Mouse (Mus musculus): ENCODE data around the gene Foxp4.

The Foxp4 gene

GRCm38 (mm10) chr17:47946111-47946510 lies 21.7 kb upstream of the Foxp4 start:
- TF ChIP-seq GATA4 (IDR thresholded peaks at IDR 0.05; ENCODE audit: insufficient replicate concordance, low read length) = no peak

GRCm38 (mm10) chr17:47943103-47943870 lies 18.8 kb upstream of the Foxp4 start:
- TF ChIP-seq GATA4 (IDR thresholded peaks at IDR 0.05; ENCODE audit: insufficient replicate concordance, low read length) = no peak

- no peak for TF ChIP-seq GATA4 (IDR thresholded peaks at IDR 0.05; ENCODE audit: insufficient replicate concordance, low read length)
Measured at GRCm38 (mm10) chr17:47942008-47942407, 17.6 kb upstream of the Foxp4 start.

GRCm38 (mm10) chr17:47938839-47939238 lies 14.4 kb upstream of the Foxp4 start:
- TF ChIP-seq GATA4 (IDR thresholded peaks at IDR 0.05; ENCODE audit: insufficient replicate concordance, low read length) = no peak

- TF ChIP-seq GATA4 (IDR thresholded peaks at IDR 0.05; ENCODE audit: insufficient replicate concordance, low read length) = no peak
Measured at GRCm38 (mm10) chr17:47937926-47938600, 13.6 kb upstream of the Foxp4 start.

GRCm38 (mm10) chr17:47936591-47936990 lies 12.1 kb upstream of the Foxp4 start:
- no peak for TF ChIP-seq GATA4 (IDR thresholded peaks at IDR 0.05; ENCODE audit: insufficient replicate concordance, low read length)

GRCm38 (mm10) chr17:47929431-47929830 lies 5.0 kb upstream of the Foxp4 start:
- no peak for TF ChIP-seq GATA4 (IDR thresholded peaks at IDR 0.05; ENCODE audit: insufficient replicate concordance, low read length)

- TF ChIP-seq GATA4 (IDR thresholded peaks at IDR 0.05; ENCODE audit: insufficient replicate concordance, low read length) = no peak
Measured at GRCm38 (mm10) chr17:47925988-47926387, 1.5 kb upstream of the Foxp4 start.

- TF ChIP-seq GATA4 (IDR thresholded peaks at IDR 0.05; ENCODE audit: insufficient replicate concordance, low read length) = no peak
Measured at GRCm38 (mm10) chr17:47925340-47925926, 988 bp upstream of the Foxp4 start.

- no peak for TF ChIP-seq GATA4 (IDR thresholded peaks at IDR 0.05; ENCODE audit: insufficient replicate concordance, low read length)
Measured at GRCm38 (mm10) chr17:47923678-47924382, 615 bp downstream of the Foxp4 start.

GRCm38 (mm10) chr17:47923011-47923677 lies 1.3 kb downstream of the Foxp4 start:
- no peak for TF ChIP-seq GATA4 (IDR thresholded peaks at IDR 0.05; ENCODE audit: insufficient replicate concordance, low read length)

GRCm38 (mm10) chr17:47922579-47922978 lies 1.9 kb downstream of the Foxp4 start:
- no peak for TF ChIP-seq GATA4 (IDR thresholded peaks at IDR 0.05; ENCODE audit: insufficient replicate concordance, low read length)

GRCm38 (mm10) chr17:47922116-47922515 lies 2.3 kb downstream of the Foxp4 start:
- TF ChIP-seq GATA4 (IDR thresholded peaks at IDR 0.05; ENCODE audit: insufficient replicate concordance, low read length) = no peak

GRCm38 (mm10) chr17:47921136-47921665 lies 3.2 kb downstream of the Foxp4 start:
- TF ChIP-seq GATA4 (IDR thresholded peaks at IDR 0.05; ENCODE audit: insufficient replicate concordance, low read length) = no peak

GRCm38 (mm10) chr17:47919826-47920225 lies 4.6 kb downstream of the Foxp4 start:
- no peak for TF ChIP-seq GATA4 (IDR thresholded peaks at IDR 0.05; ENCODE audit: insufficient replicate concordance, low read length)
